Mouse (Mus musculus) heart, embryonic 14.5 days (tissue): ENCODE data around the gene Tril. TPM values are rescaled to one million over a fixed set of nuclear protein-coding genes. Genes with fewer than 3 reads are reported as not detected.

Experiments used
- ATAC-seq: fragments of 200-750 bp; cut with Nextera tagmentation; 2 replicates; pipeline ENCODE4 v1.8.0; 2017; ENCODE audit warnings: low read depth, moderate TSS enrichment; ENCODE audit not compliant: insufficient number of reproducible peaks, insufficient read depth, low FRiP score
- H3K27ac ChIP-seq, 2 experiments: fragments of 200-500 bp in 1 of 2; fragments of 300-500 bp in 1 of 2; sonication (generic) in 1 of 2; replicated peaks in 1 of 2; 2 replicates each; pipeline ENCODE4 v1.5.1; 2012 to 2014; ENCODE audit warnings: low read depth in 2 of 2, low read length in 2 of 2, control low read depth in 1 of 2, mild to moderate bottlenecking in 1 of 2, mixed read lengths in 1 of 2; ENCODE audit not compliant: control insufficient read depth in 1 of 2, insufficient read depth in 1 of 2
- H3K27me3 ChIP-seq: fragments of 300-500 bp; sonication (generic); 2 replicates; pipeline ENCODE4 v1.6.1; 2014; ENCODE audit warnings: mild to moderate bottlenecking, low read length, control low read depth; ENCODE audit not compliant: control insufficient read depth, insufficient read depth
- H3K36me3 ChIP-seq: fragments of 300-500 bp; sonication (generic); 2 replicates; pipeline ENCODE4 v1.6.1; 2014; ENCODE audit warnings: mild to moderate bottlenecking, control low read depth, low read length, mixed read lengths; ENCODE audit not compliant: control insufficient read depth, insufficient read depth
- H3K4me1 ChIP-seq, 2 experiments: fragments of 200-500 bp in 1 of 2; fragments of 300-500 bp in 1 of 2; sonication (generic) in 1 of 2; 2 replicates each; pipeline ENCODE4 v1.6.1; 2012 to 2014; ENCODE audit warnings: low read length in 2 of 2, control low read depth in 1 of 2, mixed read lengths in 1 of 2; ENCODE audit not compliant: control insufficient read depth in 2 of 2, insufficient read depth in 2 of 2
- H3K4me2 ChIP-seq: fragments of 300-500 bp; sonication (generic); 2 replicates; pipeline ENCODE4 v1.6.1; 2014; ENCODE audit warnings: mild to moderate bottlenecking, low read length
- H3K4me3 ChIP-seq, 2 experiments: fragments of 200-500 bp in 1 of 2; fragments of 300-500 bp in 1 of 2; sonication (generic) in 1 of 2; 2 replicates each; pipeline ENCODE4 v1.5.1; 2012 to 2014; ENCODE audit warnings: low read length in 2 of 2, mild to moderate bottlenecking in 2 of 2, control low read depth in 1 of 2, low read depth in 1 of 2, moderate library complexity in 1 of 2; ENCODE audit not compliant: control insufficient read depth in 1 of 2, insufficient read depth in 1 of 2
- H3K9ac ChIP-seq: fragments of 300-500 bp; sonication (generic); 2 replicates; pipeline ENCODE4 v1.6.1; 2014; ENCODE audit warnings: mild to moderate bottlenecking, low read length
- H3K9me3 ChIP-seq: fragments of 300-500 bp; sonication (generic); 2 replicates; pipeline ENCODE4 v1.6.1; 2016; ENCODE audit warnings: low read length, control low read depth; ENCODE audit not compliant: control insufficient read depth
- WGBS: fragments of 180-500 bp; shearing (Covaris S2); extraction: QIAGEN DNeasy Blood & Tissue Kit; methylation state at CpG from one replicate; pipeline ENCODE4 v1.1.7; 2014; 5-methylcytosine and 5-hydroxymethylcytosine counted together
- polyA plus RNA-seq: library from polyadenylated mRNA; unstranded; fragments of >200 nt; fragmentation: Nextera tagmentation; extraction: Ambion mirVana; gene quantifications from 2 replicates; pipeline ENCODE4 v1.2.1, GENCODE M21; 2014

Gene Tril
- polyA plus RNA-seq, result 4.5 and 4.8 TPM in 2 replicates

- Histone ChIP-seq H3K4me1 (peaks cover 14 to 29% of the 10 kb centered on the region in 2 experiments), H3K4me3 (peak within 1 kb of the TSS; percentile 59 to 67), H3K27me3 (peaks cover 53% of the 10 kb centered on the region), H3K9ac (peak within 1 kb of the TSS; percentile 75), H3K36me3 (no peaks in the 10 kb centered on the region), H3K27ac (peak within 1 kb of the TSS; percentile 54 to 80), H3K4me2 (peak within 1 kb of the TSS; percentile 96), H3K9me3 (no peaks in the 10 kb centered on the region)
- ATAC-seq, result peak; percentile 70
- WGBS, result under 1% methylated on average over 43 of the region's 43 CpGs
Observed at GRCm38 (mm10) chr6:53820486-53820985, at the start of gene Tril. TSS of gene Tril (minus strand) at chr6:53820830.

- Histone ChIP-seq H3K9ac (no peak overlapping the region), H3K36me3 (no peaks in the 10 kb centered on the region), H3K9me3 (no peaks in the 10 kb centered on the region), H3K4me2 (no peak overlapping the region), H3K4me1 (peaks cover 0 to 2% of the 10 kb centered on the region in 2 experiments; a peak in 1 of 4 replicates), H3K27ac (no peak overlapping the region), H3K4me3 (no peak overlapping the region), H3K27me3 (no peaks in the 10 kb centered on the region)
- no peak for ATAC-seq
- 66% methylated on average over 2 of the region's 2 CpGs for WGBS
Observed at GRCm38 (mm10) chr6:53863011-53863410, 42.4 kb upstream of the Tril start.

DNA sequence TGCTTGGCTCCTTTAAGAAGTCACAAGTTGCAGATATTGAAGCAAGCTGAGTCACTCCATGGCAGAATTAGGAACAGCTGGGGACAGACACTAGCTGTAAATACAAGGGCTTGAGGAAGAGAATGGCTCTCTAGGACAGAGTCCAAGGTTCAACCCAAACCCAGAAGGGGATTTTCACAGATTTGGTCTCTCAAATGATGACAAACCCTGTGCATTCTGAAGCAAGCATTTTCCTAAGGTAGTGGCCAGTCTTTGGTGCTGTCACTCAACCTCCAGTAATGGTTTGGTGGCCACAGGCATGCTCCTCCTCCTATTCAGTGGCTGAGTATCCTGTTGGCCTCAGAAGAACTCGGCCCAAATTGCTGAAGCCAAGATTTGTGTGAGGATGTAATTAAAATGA is 38.5 kb upstream of the Tril start:
- Histone ChIP-seq H3K9me3 (no peaks in the 10 kb centered on the region), H3K9ac (no peak overlapping the region), H3K4me1 (peaks cover 0 to 2% of the 10 kb centered on the region in 2 experiments; a peak in 1 of 4 replicates), H3K4me2 (no peak overlapping the region), H3K4me3 (no peak overlapping the region), H3K27ac (no peak overlapping the region), H3K36me3 (no peaks in the 10 kb centered on the region), H3K27me3 (no peaks in the 10 kb centered on the region)
- ATAC-seq, result no peak
- 47% methylated on average over 1 of the region's 1 CpGs for WGBS

DNA sequence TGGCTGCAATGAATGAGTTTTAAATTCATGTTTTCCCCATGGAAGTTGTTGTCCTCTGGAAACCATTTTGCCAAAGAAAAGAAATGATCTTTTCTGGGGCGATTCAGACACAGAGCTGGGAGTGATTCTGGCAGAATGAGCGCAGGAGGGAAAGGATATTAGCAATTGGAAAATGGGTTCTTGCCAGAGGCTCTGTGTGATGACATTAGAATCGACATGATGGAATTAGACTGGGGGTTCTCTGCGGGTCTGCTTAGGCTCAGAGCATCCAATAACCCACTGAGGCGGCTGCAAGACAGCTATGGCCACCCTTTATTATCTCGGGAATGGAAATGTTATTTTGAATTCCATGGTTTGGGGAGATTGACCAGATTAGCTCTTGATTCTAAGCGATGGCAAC is 37.2 kb upstream of the Tril start:
- Histone ChIP-seq H3K4me3 (no peak overlapping the region), H3K4me1 (no peaks in the 10 kb centered on the region), H3K9ac (no peak overlapping the region), H3K27me3 (no peaks in the 10 kb centered on the region), H3K4me2 (no peak overlapping the region), H3K9me3 (no peaks in the 10 kb centered on the region), H3K27ac (no peak overlapping the region), H3K36me3 (no peaks in the 10 kb centered on the region)
- WGBS, result 64% methylated on average over 7 of the region's 7 CpGs
- ATAC-seq, result no peak

GRCm38 (mm10) chr6:53856775-53857174 is 36.1 kb upstream of the Tril start:
- Histone ChIP-seq H3K4me1 (no peaks in the 10 kb centered on the region), H3K9ac (no peak overlapping the region), H3K4me2 (no peak overlapping the region), H3K4me3 (no peak overlapping the region), H3K27ac (no peak overlapping the region), H3K27me3 (no peaks in the 10 kb centered on the region), H3K36me3 (no peaks in the 10 kb centered on the region), H3K9me3 (no peaks in the 10 kb centered on the region)
- no peak for ATAC-seq
- WGBS, result 65% methylated on average over 2 of the region's 2 CpGs

DNA sequence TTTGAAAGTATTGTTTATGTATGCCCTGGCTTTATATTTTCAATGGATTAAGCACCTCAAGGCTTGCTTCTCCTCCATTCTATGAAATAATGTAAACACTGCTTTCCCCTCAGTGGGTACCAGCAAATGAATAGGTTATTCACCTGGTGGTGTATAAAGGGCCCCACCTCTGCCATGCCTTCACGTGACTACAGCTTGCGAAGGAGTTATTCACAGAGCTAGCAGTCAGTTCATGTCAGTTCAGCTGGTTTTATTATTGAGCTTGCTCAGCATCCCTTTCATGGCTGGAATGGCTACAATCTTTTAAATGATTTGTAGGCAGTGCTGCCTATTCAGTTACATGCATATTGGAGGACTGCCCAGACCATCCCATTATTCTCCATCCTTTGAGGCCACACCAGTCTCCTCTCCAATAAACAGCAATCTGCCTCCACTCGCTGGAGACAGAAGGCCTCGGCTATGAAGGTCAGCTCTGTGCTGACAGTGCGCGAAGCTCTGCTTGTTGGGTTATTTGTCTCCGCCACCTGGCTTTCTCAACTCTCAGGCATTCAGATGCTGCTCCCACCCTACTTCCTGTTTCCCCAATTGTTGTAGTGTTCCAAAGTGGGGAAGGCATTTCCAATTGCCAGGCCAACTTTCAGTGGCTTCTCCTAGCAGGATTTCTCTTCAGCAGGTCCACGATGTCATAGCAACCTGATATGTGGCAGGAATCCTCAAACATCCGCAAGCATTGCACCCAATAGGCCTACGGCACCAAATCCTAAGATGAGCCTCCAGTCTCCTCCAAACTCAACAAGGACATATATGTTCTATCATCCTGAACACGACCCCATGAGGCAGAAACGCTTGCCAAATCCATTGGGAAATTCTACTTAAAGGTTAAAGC is 34.6 kb upstream of the Tril start:
- H3K9me3 ChIP-seq, result no peaks in the 10 kb centered on the region
- no peaks in the 10 kb centered on the region for H3K36me3 ChIP-seq
- no peaks in the 10 kb centered on the region for H3K4me1 ChIP-seq
- no peaks in the 10 kb centered on the region for H3K27me3 ChIP-seq
- ATAC-seq, result no peak
- H3K9ac ChIP-seq, result no peak overlapping the region
- no peak overlapping the region for H3K4me3 ChIP-seq
- H3K4me2 ChIP-seq, result no peak overlapping the region
- H3K27ac ChIP-seq, result no peak overlapping the region
- WGBS, result 82% methylated on average over 12 of the region's 12 CpGs

GRCm38 (mm10) chr6:53854226-53854625 is 33.6 kb upstream of the Tril start:
- no peaks in the 10 kb centered on the region for H3K36me3 ChIP-seq
- ATAC-seq, result no peak
- H3K4me2 ChIP-seq, result no peak overlapping the region
- no peak overlapping the region for H3K27ac ChIP-seq
- H3K9me3 ChIP-seq, result no peaks in the 10 kb centered on the region
- no peaks in the 10 kb centered on the region for H3K4me1 ChIP-seq
- no peak overlapping the region for H3K4me3 ChIP-seq
- whole genome bisulfite sequencing, result 75% methylated on average over 2 of the region's 2 CpGs
- H3K27me3 ChIP-seq, result no peaks in the 10 kb centered on the region
- no peak overlapping the region for H3K9ac ChIP-seq
